Mouse (Mus musculus): ENCODE measurements around the gene Vstm2b. TPM values are rescaled to one million over a fixed set of nuclear protein-coding genes. Genes with fewer than 3 reads are reported as not detected.

The Vstm2b gene
- 11.6 and 12.2 TPM in 2 replicates for polyA plus RNA-seq (2015; fragmentation: Nextera tagmentation; extraction: Ambion mirVana)

DNA sequence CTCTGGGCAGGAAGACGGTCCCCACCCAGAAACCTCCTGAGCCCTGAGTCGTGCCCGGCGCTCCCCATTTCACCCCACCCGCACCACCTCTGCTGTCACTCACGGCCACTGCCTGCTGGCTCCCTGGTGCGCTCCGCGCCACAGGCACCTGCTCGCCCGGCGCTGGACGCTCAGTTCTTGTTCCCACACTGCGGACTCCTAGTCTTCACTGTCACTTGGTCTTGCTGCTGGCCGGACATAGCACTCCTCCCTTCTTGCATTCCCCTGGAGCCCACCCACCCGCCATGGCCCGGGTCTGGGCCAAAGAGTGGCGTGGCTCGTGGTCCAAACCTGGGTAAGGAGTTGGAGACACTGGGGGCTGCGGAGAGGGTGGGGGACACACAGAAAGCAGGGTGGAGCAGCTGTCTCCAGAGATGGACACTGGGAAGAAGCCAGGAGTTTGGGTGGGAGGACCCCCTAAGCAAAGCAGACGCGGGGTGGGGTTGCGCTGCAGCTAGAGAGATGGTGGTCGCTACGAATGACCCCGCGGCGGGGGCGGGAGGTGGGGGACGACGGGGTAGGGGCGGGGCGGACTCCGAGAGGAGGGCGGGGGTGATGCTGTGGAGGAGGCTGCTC lies at the start of gene Vstm2b:
Gene Vstm2b, plus strand, starts transcription at position 233 of the 615 bp plus-strand sequence.
- peak within 1 kb of the TSS; percentile 82 for H3K9ac ChIP-seq (replicated peaks)
- H3K9me3 ChIP-seq = no peaks in the 10 kb centered on the region
- no peaks in the 10 kb centered on the region for H3K36me3 ChIP-seq
- peaks cover 38% of the 10 kb centered on the region for H3K27me3 ChIP-seq
- peak within 1 kb of the TSS; percentile 72 for H3K4me3 ChIP-seq (replicated peaks)
- H3K4me2 ChIP-seq (replicated peaks) = peak within 1 kb of the TSS; percentile 96
- H3K27ac ChIP-seq = peak within 1 kb of the TSS; percentile 51
- peaks cover 43% of the 10 kb centered on the region for H3K4me1 ChIP-seq (replicated peaks)
- ATAC-seq = peak; percentile 5
- WGBS = under 1% methylated on average over 33 of the region's 35 CpGs

DNA sequence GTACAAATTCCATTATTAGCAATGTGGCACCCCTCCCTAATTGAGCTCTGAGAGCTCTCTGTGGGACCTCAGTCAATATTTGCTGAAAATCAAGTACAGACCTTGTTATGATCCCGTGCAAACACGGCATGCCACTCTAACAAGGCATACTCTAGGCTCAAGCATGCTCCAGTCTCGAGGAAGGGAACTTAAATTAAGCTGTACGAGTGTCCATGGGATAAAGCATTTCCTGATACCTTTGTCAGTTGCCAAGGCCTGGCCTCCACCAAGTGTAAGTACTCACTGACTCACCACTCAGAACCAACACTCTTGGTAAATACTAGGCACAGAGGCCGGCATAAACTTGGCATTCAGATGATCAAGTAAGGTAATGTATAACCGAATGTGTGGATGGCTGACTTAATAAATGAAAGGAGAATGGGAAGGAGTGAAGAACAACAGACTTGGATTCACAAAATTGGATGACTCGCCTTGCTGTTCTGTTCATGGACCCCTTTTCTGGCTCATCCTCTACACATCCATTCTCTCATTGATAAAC lies 42.0 kb upstream of the Vstm2b start:
- H3K4me3 ChIP-seq (replicated peaks) = no peak overlapping the region
- H3K27ac ChIP-seq = no peak overlapping the region
- no peaks in the 10 kb centered on the region for H3K4me1 ChIP-seq (replicated peaks)
- 88% methylated on average over 7 of the region's 7 CpGs for WGBS
- no peak overlapping the region for H3K4me2 ChIP-seq (replicated peaks)
- ATAC-seq = no peak
- no peaks in the 10 kb centered on the region for H3K9me3 ChIP-seq
- no peaks in the 10 kb centered on the region for H3K27me3 ChIP-seq
- H3K36me3 ChIP-seq = no peaks in the 10 kb centered on the region
- no peak overlapping the region for H3K9ac ChIP-seq (replicated peaks)

DNA sequence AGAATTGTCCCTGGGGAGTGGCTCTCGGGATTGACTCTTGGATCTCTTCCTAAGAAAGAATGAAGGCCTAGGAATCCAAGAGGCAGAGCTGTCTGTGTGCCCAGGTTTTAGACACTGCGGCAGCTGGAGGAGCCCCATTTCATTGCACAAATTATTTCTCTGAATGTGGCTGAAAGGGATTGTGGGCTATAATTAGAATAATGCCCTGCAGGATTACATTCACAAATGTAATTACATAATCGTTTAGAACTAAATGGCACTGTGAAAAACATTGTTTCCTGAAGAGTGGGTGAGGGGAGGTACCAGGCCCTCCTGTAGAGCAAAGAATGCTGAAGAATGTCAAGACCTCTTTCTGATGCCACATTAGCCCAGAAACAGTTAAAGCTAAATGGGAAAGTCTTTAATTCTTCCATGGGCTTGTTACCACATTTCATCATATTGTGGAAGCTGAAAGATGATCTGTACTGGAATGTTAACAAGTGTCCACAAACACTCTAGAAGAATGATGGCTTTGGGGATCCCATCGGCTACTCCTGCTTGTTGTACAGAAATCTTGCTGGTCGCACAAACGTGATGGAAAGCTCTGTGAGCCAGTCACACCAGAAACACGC lies 24.6 kb upstream of the Vstm2b start:
- Histone ChIP-seq H3K27me3 (no peaks in the 10 kb centered on the region), H3K9ac (replicated peaks) (no peak overlapping the region), H3K4me3 (replicated peaks) (no peak overlapping the region), H3K27ac (no peak overlapping the region), H3K4me1 (replicated peaks) (no peaks in the 10 kb centered on the region), H3K9me3 (no peaks in the 10 kb centered on the region), H3K4me2 (replicated peaks) (no peak overlapping the region), H3K36me3 (no peaks in the 10 kb centered on the region)
- ATAC-seq = no peak
- 46% methylated on average over 7 of the region's 7 CpGs for WGBS

DNA sequence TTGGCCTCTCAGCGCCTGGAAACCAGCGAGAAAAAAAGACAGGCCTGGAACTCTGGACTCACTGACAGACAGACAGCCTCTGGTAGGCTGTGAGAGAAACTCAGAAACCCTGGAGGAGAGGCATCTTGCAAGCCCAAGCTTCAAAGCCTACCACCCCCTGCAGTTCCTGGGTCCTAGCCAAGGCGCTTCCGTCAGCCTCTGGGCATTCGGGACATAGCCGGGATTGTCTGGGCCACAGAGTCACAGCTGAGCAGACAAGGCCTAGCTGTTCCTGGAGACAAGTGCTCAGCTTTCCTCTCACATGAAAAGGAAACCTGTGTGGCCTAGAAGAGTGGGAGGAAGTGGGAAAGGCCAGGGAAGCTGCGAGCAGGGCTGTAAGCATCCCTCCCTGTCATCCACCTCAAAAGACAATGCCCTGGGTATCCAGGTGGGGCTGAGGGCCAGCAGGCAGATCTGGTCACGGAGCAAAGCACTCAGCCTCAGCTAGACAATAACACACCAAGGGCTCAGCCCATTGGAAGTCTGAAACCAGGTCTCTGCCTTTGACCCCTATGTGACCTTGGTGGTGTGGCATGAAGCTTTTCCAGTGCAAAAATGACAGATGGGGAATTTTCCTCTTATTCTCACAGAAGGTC lies 13.2 kb upstream of the Vstm2b start:
- no peak overlapping the region for H3K9ac ChIP-seq (replicated peaks)
- H3K4me2 ChIP-seq (replicated peaks) = no peak overlapping the region
- ATAC-seq = peak; percentile 64
- H3K4me1 ChIP-seq (replicated peaks) = 0 out of 2 replicates have a peak, but pooled peaks cover 6% of the 10 kb centered on the region
- no peak overlapping the region for H3K4me3 ChIP-seq (replicated peaks)
- no peak overlapping the region for H3K27ac ChIP-seq
- H3K36me3 ChIP-seq = no peaks in the 10 kb centered on the region
- WGBS = 44% methylated on average over 8 of the region's 8 CpGs
- no peaks in the 10 kb centered on the region for H3K27me3 ChIP-seq
- H3K9me3 ChIP-seq = no peaks in the 10 kb centered on the region

DNA sequence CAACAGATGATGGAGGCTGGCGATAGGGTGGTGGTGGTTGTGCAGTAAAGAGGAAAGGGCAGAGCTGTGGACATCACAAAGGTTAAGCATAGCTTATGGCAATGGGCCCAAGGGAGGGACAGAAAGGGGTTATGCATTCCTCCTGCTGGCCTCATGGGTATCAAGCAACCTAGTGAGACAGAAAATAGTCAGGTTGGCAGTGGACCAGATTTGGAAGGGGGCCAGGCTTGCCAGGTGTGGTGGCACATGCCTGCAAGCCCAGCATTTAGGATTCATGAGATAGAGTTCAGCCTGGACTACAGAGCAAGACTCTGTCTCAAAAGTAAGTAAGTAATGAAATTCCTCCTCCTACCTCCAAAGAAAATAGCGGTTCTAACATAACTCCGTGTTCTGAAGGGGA lies 9.8 kb upstream of the Vstm2b start:
- H3K9me3 ChIP-seq = no peaks in the 10 kb centered on the region
- 0 out of 2 replicates have a peak, but pooled peaks cover 6% of the 10 kb centered on the region for H3K4me1 ChIP-seq (replicated peaks)
- no peak for ATAC-seq
- H3K27ac ChIP-seq = no peak overlapping the region
- H3K9ac ChIP-seq (replicated peaks) = no peak overlapping the region
- H3K36me3 ChIP-seq = no peaks in the 10 kb centered on the region
- no peaks in the 10 kb centered on the region for H3K27me3 ChIP-seq
- no peak overlapping the region for H3K4me3 ChIP-seq (replicated peaks)
- H3K4me2 ChIP-seq (replicated peaks) = no peak overlapping the region
- WGBS = 93% methylated on average over 3 of the region's 3 CpGs

DNA sequence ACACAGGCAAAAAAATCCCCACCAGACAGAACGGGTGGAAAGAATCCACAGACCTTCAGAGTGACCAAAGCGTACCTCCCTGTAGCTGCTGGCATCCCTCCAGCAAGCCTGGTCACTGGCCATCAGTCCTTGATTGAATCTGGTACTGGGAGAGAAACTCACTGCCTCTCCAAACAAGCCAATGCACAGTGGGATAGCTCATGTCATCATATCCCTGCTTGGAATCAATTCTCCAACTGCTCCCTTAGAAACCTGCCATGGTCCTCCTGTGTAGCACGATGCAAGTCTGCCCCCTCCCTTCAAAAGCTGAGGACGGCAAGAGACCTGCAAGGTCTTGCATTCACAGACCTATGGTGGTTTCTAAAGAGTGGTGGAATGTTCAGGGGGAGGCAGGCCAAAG lies 1.2 kb upstream of the Vstm2b start:
- Histone ChIP-seq H3K36me3 (no peaks in the 10 kb centered on the region), H3K27ac (no peak overlapping the region), H3K4me1 (replicated peaks) (peaks cover 31% of the 10 kb centered on the region), H3K4me2 (replicated peaks) (no peak overlapping the region), H3K27me3 (peaks cover 35% of the 10 kb centered on the region), H3K9ac (replicated peaks) (no peak overlapping the region), H3K9me3 (no peaks in the 10 kb centered on the region), H3K4me3 (replicated peaks) (no peak overlapping the region)
- WGBS = 67% methylated on average over 4 of the region's 4 CpGs
- ATAC-seq = no peak

DNA sequence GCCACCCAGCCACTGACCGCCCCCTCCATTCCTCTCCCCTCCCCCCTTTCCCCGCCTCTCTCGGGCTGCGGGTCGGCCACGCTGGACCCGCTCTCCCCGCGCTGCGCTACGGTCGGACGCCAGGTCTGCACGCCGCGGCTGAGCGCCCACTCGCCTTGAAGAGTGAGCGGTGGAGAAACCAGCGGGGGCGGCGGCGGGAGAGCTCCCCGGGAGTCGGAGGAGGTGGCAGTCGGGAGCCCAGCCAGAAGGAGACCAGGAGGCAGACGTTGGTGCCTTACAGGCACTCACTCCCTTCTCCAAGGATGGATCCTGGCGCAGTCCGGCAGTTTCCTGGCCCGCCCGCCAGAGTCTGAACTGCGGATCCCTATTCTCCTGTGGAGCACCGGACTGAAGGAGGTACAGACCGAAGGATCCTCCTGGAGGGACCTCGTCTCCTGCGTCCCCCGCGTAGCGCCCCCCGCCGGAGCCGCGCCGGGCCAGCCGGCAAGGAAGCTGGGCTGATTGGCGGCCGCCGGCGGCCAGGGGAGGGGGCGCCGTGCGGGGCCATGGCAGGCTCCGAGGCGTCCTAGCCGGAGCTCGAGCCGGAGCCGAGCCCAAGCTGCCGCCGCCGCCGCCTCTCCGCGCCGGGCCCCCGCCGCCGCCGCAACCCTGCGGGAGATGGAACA lies 715 bp downstream of the Vstm2b start:
- H3K4me1 ChIP-seq (replicated peaks) = peaks cover 46% of the 10 kb centered on the region
- H3K27ac ChIP-seq = peak overlapping the region; percentile 51
- H3K36me3 ChIP-seq = no peaks in the 10 kb centered on the region
- WGBS = under 1% methylated on average over 61 of the region's 70 CpGs
- peak; percentile 53 for ATAC-seq
- H3K4me2 ChIP-seq (replicated peaks) = peak overlapping the region; percentile 96
- H3K9ac ChIP-seq (replicated peaks) = peak overlapping the region; percentile 82
- peak overlapping the region; percentile 72 for H3K4me3 ChIP-seq (replicated peaks)
- H3K9me3 ChIP-seq = no peaks in the 10 kb centered on the region
- H3K27me3 ChIP-seq = peaks cover 42% of the 10 kb centered on the region

DNA sequence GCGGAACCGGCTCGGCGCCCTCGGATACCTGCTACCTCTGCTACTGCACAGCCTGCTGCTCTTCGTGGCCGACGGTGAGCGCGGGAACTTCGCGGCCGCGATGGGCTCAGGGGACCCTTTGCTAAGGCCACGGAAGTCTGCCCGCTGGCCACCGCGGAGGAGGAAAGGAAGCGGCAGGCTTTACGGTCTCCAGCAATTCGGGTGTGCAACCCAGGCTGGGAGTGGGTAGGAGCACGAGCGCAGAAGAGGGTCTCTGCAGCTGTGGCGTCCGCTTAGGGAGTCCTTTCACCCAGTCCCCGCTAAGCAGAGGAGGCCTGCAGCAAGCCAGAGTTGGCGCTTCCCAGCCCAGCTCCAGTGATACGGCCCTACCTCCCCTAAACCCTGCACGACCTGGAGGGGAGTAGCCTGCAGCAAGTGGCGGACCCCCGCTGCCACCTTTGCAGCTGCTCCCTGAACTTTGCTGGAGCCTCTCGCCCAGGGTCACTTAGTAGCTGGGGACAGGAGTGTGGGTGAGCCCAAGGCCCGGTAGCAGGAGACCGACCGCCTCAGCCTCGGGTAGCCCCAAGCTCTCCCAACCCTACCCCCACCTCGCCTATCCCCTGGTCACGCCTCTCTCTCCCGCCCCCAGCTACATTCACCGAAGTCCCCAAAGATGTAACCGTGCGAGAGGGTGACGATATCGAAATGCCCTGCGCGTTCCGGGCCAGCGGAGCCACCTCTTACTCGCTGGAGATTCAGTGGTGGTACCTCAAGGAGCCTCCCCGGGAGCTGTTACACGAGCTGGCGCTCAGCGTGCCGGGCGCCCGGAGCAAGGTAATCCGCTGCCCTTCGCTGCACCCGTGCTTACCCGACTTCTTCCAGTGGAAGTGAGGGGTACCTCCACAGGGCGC lies 1.5 kb downstream of the Vstm2b start:
- Histone ChIP-seq H3K4me3 (replicated peaks) (peak overlapping the region; percentile 72), H3K9ac (replicated peaks) (peak overlapping the region; percentile 82), H3K4me1 (replicated peaks) (peaks cover 46% of the 10 kb centered on the region), H3K27ac (peak overlapping the region; percentile 51), H3K9me3 (no peaks in the 10 kb centered on the region), H3K27me3 (peaks cover 42% of the 10 kb centered on the region), H3K4me2 (replicated peaks) (peak overlapping the region; percentile 96), H3K36me3 (no peaks in the 10 kb centered on the region)
- WGBS = under 1% methylated on average over 61 of the region's 61 CpGs
- peak; percentile 51 for ATAC-seq

DNA sequence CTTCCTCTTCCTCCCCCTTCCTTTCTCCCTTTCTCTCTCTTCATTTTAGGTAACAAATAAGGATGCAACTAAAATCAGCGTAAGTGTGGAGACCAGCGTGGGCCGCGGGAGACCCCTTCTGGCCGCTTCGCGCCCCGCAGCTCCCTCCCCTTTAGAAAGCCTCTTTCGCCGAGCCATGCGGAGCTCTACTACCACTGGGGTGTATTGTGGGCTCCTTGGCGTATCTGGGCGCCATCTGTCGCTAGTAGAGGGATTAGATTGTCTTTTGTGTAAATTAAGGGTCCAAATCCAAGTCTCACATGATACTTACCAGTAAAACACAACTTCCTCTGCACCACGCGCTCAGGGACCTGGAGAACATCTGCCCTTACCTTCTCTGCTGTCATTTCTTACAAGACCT lies 3.1 kb downstream of the Vstm2b start:
- peak; percentile 74 for ATAC-seq
- Histone ChIP-seq H3K27me3 (peaks cover 42% of the 10 kb centered on the region), H3K36me3 (no peaks in the 10 kb centered on the region; the same call in 1 of the 2 replicates), H3K27ac (0 out of 2 replicates have a peak overlapping the region, but pooled peaks have one; percentile 3), H3K4me1 (replicated peaks) (peaks cover 47% of the 10 kb centered on the region), H3K9me3 (no peaks in the 10 kb centered on the region), H3K9ac (replicated peaks) (peak overlapping the region; percentile 42), H3K4me3 (replicated peaks) (peak overlapping the region; percentile 72), H3K4me2 (replicated peaks) (peak overlapping the region; percentile 96)
- WGBS = 1% methylated on average over 16 of the region's 16 CpGs

DNA sequence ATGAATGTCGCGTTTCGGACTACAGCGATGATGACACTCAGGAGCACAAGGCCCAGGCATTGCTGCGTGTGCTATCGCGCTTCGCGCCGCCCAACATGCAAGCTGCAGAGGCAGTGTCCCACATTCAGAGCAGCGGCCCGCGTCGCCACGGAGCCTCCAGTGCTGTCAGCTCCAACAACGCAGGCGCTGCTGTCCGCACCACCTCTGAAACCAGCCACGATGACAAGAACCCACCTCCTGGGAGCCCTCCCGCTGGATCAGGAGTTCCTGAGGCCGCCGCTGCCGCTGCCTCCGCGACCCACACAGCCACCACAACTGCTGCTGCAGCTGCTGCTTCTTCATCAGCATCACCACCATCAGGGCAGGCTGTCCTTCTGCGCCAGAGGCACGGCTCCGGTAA lies 4.4 kb downstream of the Vstm2b start:
- Histone ChIP-seq H3K27ac (no peak overlapping the region), H3K4me3 (replicated peaks) (peak overlapping the region; percentile 36), H3K4me2 (replicated peaks) (peak overlapping the region; percentile 63), H3K9me3 (no peaks in the 10 kb centered on the region), H3K36me3 (no peaks in the 10 kb centered on the region; the same call in 1 of the 2 replicates), H3K9ac (replicated peaks) (peak overlapping the region; percentile 67), H3K4me1 (replicated peaks) (peaks cover 58% of the 10 kb centered on the region), H3K27me3 (peaks cover 29% of the 10 kb centered on the region)
- 10% methylated on average over 28 of the region's 28 CpGs for WGBS
- no peak for ATAC-seq

DNA sequence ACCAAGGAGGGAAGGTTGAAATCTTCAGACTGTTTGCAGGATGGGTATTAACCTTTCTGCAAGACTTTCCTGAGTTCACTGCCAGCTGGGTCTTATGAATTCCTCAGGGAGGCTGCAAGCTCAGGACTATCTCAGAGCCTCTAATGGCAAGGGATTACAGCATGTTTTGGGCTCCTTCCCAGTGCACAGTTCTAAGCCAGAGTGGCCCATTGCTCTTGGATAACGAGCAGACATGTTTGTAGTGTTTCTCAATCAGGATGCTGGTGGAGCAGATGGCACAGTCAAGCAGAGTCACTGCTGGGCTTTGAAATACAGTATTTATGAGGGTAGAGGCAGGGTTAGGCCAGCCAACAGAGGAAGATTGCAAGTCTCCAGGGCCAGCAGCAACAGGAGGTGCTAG lies 8.4 kb downstream of the Vstm2b start:
- Histone ChIP-seq H3K27ac (no peak overlapping the region), H3K4me1 (replicated peaks) (peaks cover 38% of the 10 kb centered on the region), H3K9me3 (no peaks in the 10 kb centered on the region), H3K4me3 (replicated peaks) (no peak overlapping the region), H3K27me3 (peaks cover 12% of the 10 kb centered on the region), H3K9ac (replicated peaks) (no peak overlapping the region), H3K36me3 (peaks cover 20% of the 10 kb centered on the region), H3K4me2 (replicated peaks) (no peak overlapping the region)
- ATAC-seq = no peak
- 79% methylated on average over 1 of the region's 1 CpGs for WGBS

All from midbrain, embryonic 13.5 days (tissue).